Mouse (Mus musculus) limb, embryonic 14.5 days (tissue): ENCODE measurements around the gene Mcemp1. TPM values are rescaled to one million over a fixed set of nuclear protein-coding genes. Genes with fewer than 3 reads are reported as not detected.

ENCODE experiments used
- ATAC-seq: fragments of 200-750 bp; cut with Nextera tagmentation; 2 replicates; pipeline ENCODE4 v1.8.0; 2017; ENCODE audit warnings: low read depth, moderate number of reproducible peaks, moderate TSS enrichment; ENCODE audit not compliant: low FRiP score
- DNase-seq: peaks from one replicate; pipeline ENCODE4 v3.0.0-alpha.2; 2015; ENCODE audit warnings: low spot score
- H3K27ac ChIP-seq: fragments of 300-500 bp; sonication (generic); replicated peaks from 2 replicates; pipeline ENCODE4 v1.5.1; 2014; ENCODE audit warnings: low read depth, mild to moderate bottlenecking, low read length, moderate library complexity, mixed read lengths
- H3K27me3 ChIP-seq: fragments of 300-500 bp; sonication (generic); 2 replicates; pipeline ENCODE4 v1.6.1; 2014; ENCODE audit warnings: low read length, mixed read lengths; ENCODE audit not compliant: control insufficient read depth, insufficient read depth
- H3K36me3 ChIP-seq: fragments of 300-500 bp; sonication (generic); 2 replicates; pipeline ENCODE4 v1.6.1; 2014; ENCODE audit warnings: mild to moderate bottlenecking, low read length, moderate library complexity, mixed read lengths; ENCODE audit not compliant: control insufficient read depth, insufficient read depth
- H3K4me1 ChIP-seq: fragments of 300-500 bp; sonication (generic); 2 replicates; pipeline ENCODE4 v1.6.1; 2014; ENCODE audit warnings: antibody characterized with exemption, low read length, mixed read lengths; ENCODE audit not compliant: control insufficient read depth, insufficient read depth
- H3K4me2 ChIP-seq: fragments of 300-500 bp; sonication (generic); replicated peaks from 2 replicates; pipeline ENCODE4 v1.6.1; 2014; ENCODE audit warnings: low read depth, mild to moderate bottlenecking, low read length, moderate library complexity; ENCODE audit not compliant: severe bottlenecking
- H3K4me3 ChIP-seq: fragments of 300-500 bp; sonication (generic); replicated peaks from 2 replicates; pipeline ENCODE4 v1.5.1; 2014; ENCODE audit warnings: low read length
- H3K9ac ChIP-seq: fragments of 300-500 bp; sonication (generic); 2 replicates; pipeline ENCODE4 v1.6.1; 2014; ENCODE audit warnings: mild to moderate bottlenecking, low read depth, low read length, moderate library complexity; ENCODE audit not compliant: severe bottlenecking
- H3K9me3 ChIP-seq: fragments of 300-500 bp; sonication (generic); 2 replicates; pipeline ENCODE4 v1.6.1; 2016; ENCODE audit warnings: low read length; ENCODE audit not compliant: control insufficient read depth
- POLR2A ChIP-seq: fragments of 200-500 bp; IDR thresholded peaks from 2 replicates; pipeline ENCODE4 v1.8.0; 2012; ENCODE audit warnings: inconsistent platforms, mild to moderate bottlenecking, moderate library complexity, borderline replicate concordance; ENCODE audit not compliant: insufficient read depth, insufficient read length; ENCODE audit errors: extremely low read depth
- WGBS: fragments of 180-500 bp; shearing (Covaris S2); extraction: QIAGEN DNeasy Blood & Tissue Kit; methylation state at CpG from one replicate; pipeline ENCODE4 v1.1.7; 2014; 5-methylcytosine and 5-hydroxymethylcytosine counted together
- polyA plus RNA-seq, 2 experiments: library from polyadenylated mRNA; depleted of rRNA in 1 of 2; stranded (reverse) in 1 of 2; unstranded in 1 of 2; fragments of >200 nt; fragmentation: Nextera tagmentation in 1 of 2; extraction: Ambion mirVana in 1 of 2; gene quantifications; 2 replicates each; pipeline versions ENCODE4 v1.2.1 to v1.2.3; 2012 to 2014

The Mcemp1 gene
- polyA plus RNA-seq, 2 experiments = 0.29 to 0.34 TPM

DNA sequence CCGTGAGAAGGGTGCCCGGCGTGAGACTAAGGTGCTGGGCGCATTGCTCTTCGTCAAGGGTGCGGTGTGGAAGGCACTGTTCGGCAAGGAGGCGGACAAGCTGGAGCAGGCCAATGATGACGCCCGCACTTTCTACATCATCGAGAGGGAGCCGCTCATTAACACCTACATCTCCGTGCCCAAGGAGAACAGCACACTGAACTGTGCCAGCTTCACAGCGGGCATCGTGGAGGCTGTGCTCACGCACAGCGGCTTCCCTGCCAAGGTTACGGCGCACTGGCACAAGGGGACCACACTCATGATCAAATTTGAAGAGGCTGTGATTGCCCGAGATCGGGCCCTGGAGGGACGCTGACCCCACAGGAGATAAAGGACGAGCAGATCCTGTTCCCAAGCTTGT lies 13.7 kb downstream of the Mcemp1 start:
- WGBS = 94% methylated on average over 23 of the region's 23 CpGs
- peaks cover 36% of the 10 kb centered on the region for H3K36me3 ChIP-seq

DNA sequence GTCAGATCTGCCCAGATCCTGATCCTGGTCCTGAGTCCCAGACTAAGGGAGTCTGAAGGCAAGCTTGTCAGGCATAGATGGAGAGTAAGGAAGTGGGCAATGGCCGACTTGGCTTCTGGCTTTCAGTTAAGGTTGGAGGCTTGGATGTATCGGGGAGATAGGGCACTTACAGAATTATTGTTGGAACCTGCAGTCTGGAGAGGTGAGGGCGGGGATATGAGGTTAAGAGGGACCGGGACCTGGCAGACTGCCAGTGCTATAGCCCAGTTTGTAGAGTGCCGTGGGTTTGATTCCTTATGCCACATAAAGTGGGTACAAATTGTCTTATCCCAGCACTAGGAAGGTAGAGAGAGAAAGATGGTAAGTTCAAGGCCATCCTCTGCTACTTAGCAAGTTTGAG lies 14.1 kb downstream of the Mcemp1 start:
- WGBS = 90% methylated on average over 5 of the region's 5 CpGs
- H3K36me3 ChIP-seq = peaks cover 36% of the 10 kb centered on the region
- no peaks in the 10 kb centered on the region for H3K27me3 ChIP-seq
- no peak overlapping the region for H3K4me2 ChIP-seq
- H3K4me3 ChIP-seq = no peak overlapping the region
- H3K9ac ChIP-seq = no peak overlapping the region
- no peak for TF ChIP-seq POLR2A
- ATAC-seq (no peak), DNase-seq (no peak)
- no peak overlapping the region for H3K27ac ChIP-seq
- H3K4me1 ChIP-seq = peaks cover 7% of the 10 kb centered on the region
- no peaks in the 10 kb centered on the region for H3K9me3 ChIP-seq

More for the DNA sequence above, 13.7 kb downstream of the Mcemp1 start:
- no peak for DNase-seq
- no peak for ATAC-seq
- H3K9ac ChIP-seq = no peak overlapping the region
- no peak overlapping the region for H3K4me3 ChIP-seq
- peaks cover 7% of the 10 kb centered on the region for H3K4me1 ChIP-seq
- H3K9me3 ChIP-seq = no peaks in the 10 kb centered on the region
- TF ChIP-seq POLR2A = no peak
- H3K4me2 ChIP-seq = no peak overlapping the region
- H3K27ac ChIP-seq = no peak overlapping the region
- no peaks in the 10 kb centered on the region for H3K27me3 ChIP-seq

DNA sequence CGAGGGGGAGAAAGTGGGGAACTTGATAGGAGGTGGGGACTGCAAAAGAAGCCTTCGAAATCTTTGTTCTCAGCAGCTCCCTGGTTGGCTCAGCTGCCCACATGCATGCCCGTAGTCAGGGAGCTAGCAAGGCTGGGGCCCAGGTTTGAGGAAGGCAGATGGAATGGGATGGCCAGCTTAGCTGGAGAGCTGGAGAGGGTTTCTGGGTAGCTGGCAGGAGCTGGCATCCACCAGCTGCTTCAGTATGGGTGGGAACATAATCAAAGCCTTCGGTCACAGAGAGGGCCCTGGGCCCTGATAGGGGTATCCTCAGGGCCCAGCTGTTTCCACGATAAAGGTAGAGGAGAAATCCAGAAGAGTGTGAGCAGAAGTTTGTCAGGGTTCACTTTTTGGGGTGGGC lies 16.9 kb downstream of the Mcemp1 start:
- peaks cover 36% of the 10 kb centered on the region for H3K36me3 ChIP-seq

DNA sequence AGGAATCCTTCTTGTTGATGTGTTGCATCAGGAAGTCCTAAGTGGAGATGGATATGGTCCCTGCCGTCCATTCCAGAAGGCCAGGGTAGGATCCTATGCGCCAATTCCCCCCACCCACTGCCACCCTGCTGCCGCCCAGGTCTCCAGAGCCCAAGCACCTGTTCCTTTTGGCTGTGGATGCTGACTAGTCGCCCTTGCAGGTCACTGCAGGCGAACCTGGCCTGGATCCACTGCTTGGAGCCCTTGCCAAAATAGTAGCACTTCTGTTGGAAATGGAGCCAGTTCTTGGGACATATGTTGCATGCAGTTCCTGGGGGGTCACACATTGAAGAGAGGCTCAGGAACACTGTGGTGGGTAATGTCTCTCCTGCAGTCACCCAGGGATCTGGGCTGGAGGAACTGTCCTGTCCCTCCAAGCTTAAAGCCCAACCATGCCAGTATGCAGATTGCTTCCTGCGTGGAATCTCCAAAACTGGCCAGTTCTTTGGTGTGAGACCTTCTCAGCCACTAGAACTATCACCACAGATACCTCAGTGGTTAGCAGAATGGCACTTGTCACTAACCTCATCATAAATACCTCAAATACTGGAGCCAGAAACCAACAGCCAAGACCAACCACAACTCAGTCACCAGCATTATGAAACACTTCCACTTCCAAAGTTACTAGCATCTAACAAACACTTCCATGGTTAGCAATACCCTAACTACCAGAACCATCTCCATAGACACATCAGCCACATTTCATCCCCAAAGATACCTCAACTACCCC lies 18.0 kb downstream of the Mcemp1 start:
- H3K36me3 ChIP-seq = peaks cover 36% of the 10 kb centered on the region
- H3K9me3 ChIP-seq = no peaks in the 10 kb centered on the region
- DNase-seq = no peak
- no peak for ATAC-seq
- WGBS = 84% methylated on average over 6 of the region's 6 CpGs
- no peak overlapping the region for H3K4me2 ChIP-seq
- no peaks in the 10 kb centered on the region for H3K4me1 ChIP-seq
- no peak overlapping the region for H3K27ac ChIP-seq
- no peak for TF ChIP-seq POLR2A
- H3K27me3 ChIP-seq = no peaks in the 10 kb centered on the region
- no peak overlapping the region for H3K4me3 ChIP-seq
- no peak overlapping the region for H3K9ac ChIP-seq

More for the DNA sequence above, 16.9 kb downstream of the Mcemp1 start:
- TF ChIP-seq POLR2A = no peak
- H3K4me1 ChIP-seq = peaks cover 3% of the 10 kb centered on the region
- no peak overlapping the region for H3K4me3 ChIP-seq
- no peaks in the 10 kb centered on the region for H3K9me3 ChIP-seq
- WGBS = 92% methylated on average over 5 of the region's 5 CpGs
- no peaks in the 10 kb centered on the region for H3K27me3 ChIP-seq
- H3K27ac ChIP-seq = no peak overlapping the region
- no peak overlapping the region for H3K4me2 ChIP-seq
- no peak overlapping the region for H3K9ac ChIP-seq
- DNase-seq = no peak
- no peak for ATAC-seq

DNA sequence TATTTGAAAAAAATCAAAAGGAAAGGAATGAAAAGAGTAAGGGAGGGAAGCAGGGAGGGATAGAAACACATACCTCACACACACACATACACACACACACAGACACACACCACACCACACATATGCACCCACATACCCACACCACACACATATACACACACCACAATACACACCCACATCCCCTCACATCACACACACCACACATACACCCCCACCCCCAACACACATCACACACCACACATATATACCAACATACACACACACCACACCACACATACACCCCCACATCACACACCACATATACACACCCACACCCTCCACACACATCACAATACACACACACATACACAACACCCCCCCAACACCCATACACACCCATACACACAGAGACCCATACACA lies 19.0 kb downstream of the Mcemp1 start:
- no peaks in the 10 kb centered on the region for H3K9me3 ChIP-seq

More for the DNA sequence above, 19.0 kb downstream of the Mcemp1 start:
- ATAC-seq (no peak), DNase-seq (no peak)
- no peak overlapping the region for H3K4me2 ChIP-seq
- H3K4me1 ChIP-seq = no peaks in the 10 kb centered on the region
- no peak overlapping the region for H3K4me3 ChIP-seq
- no peaks in the 10 kb centered on the region for H3K27me3 ChIP-seq
- H3K9ac ChIP-seq = no peak overlapping the region
- no peak overlapping the region for H3K27ac ChIP-seq
- no peak for TF ChIP-seq POLR2A
- H3K36me3 ChIP-seq = peaks cover 27% of the 10 kb centered on the region
